Mouse (Mus musculus): Measurements from ENCODE around the gene Rtn4rl2.

DNA sequence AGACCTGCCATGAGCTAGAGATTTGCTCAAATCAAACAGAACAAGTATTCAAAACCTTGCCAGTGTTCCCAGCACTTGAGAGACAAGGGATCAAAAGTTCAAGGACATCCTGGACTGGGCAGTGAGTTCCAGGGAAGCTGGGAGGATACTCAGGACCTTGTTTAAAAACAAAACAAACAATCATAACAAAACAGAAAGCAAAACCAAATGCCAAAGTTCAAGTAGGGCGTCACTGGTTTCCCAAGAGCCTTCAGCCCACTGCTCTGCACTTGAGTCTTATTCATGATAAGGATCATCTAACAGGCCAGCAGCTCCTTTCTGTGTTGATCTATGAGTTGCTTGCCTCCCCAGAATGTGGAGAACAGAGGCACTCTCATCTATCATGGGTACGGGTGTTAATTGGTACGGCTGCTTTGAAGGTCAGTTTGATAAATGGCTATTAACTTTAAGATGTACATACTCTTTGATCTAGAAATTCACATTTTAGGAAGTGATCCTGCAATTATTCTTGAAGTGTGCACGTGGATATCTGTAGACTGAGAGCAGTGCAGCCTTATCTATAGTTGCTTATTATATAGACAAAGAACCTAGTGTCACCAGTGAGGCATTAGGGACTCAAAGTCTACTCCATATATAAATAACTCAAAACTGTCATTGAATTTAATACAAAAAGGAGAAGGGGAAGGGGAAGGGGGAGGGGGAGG, 9.1 kb upstream of the Rtn4rl2 start:
- TF ChIP-seq CTCF (conservative IDR thresholded peaks at IDR 0.05; ENCODE audit: low read length), result no peak
- no peak for TF ChIP-seq POU5F1 (IDR thresholded peaks at IDR 0.05; ENCODE audit: borderline replicate concordance, low read length)
- TF ChIP-seq NANOG (IDR thresholded peaks at IDR 0.05; ENCODE audit: borderline replicate concordance, low read length), result no peak

Data from E14TG2a.4 (cell line).